Mouse (Mus musculus): ENCODE measurements around the gene Mbnl1. TPM values are rescaled to one million over a fixed set of nuclear protein-coding genes. Genes with fewer than 3 reads are reported as not detected.

The Mbnl1 gene
- total and polyA plus RNA-seq, 2 experiments from 2014 or later, result 70.8 to 94.9 TPM

- Histone ChIP-seq H3K4me3 (ENCODE audit: low read depth, low read length) (no peak overlapping the region), H3K36me3 (replicated peaks; ENCODE audit: control insufficient read depth, insufficient read depth, low read length) (no peaks in the 10 kb centered on the region), H3K9me3 (replicated peaks; ENCODE audit: control insufficient read depth, low read length) (no peaks in the 10 kb centered on the region), H3K27ac (ENCODE audit: low read depth) (0 out of 2 replicates have a peak overlapping the region, but pooled peaks have one; percentile 18), H3K4me1 (ENCODE audit: control insufficient read depth, insufficient read depth) (peaks cover 40% of the 10 kb centered on the region), H3K4me2 (ENCODE audit: low read depth, low read length) (no peak overlapping the region), H3K9ac (replicated peaks; ENCODE audit: low read depth, low read length) (no peak overlapping the region), H3K27me3 (ENCODE audit: control insufficient read depth, insufficient read depth, low read length) (no peaks in the 10 kb centered on the region)
- WGBS, result 37% methylated on average over 3 of the region's 3 CpGs
- DNase-seq (ENCODE audit: low spot score), result no peak
- TF ChIP-seq CTCF (IDR thresholded peaks at IDR 0.05; ENCODE audit: low read depth) (no peak), EP300 (IDR thresholded peaks at IDR 0.05; ENCODE audit: low read depth) (no peak)
- no peak for ATAC-seq (ENCODE audit: insufficient read depth, low read depth)
These were observed 109.5 kb downstream of the Mbnl1 start for GRCm38 (mm10) chr3:60582154-60582553.

GRCm38 (mm10) chr3:60582620-60583019, 110.0 kb downstream of the Mbnl1 start:
- Histone ChIP-seq H3K9ac (replicated peaks; ENCODE audit: low read depth, low read length) (no peak overlapping the region), H3K36me3 (replicated peaks; ENCODE audit: control insufficient read depth, insufficient read depth, low read length) (no peaks in the 10 kb centered on the region), H3K4me3 (ENCODE audit: low read depth, low read length) (no peak overlapping the region), H3K27ac (ENCODE audit: low read depth) (0 out of 2 replicates have a peak overlapping the region, but pooled peaks have one; percentile 18), H3K27me3 (ENCODE audit: control insufficient read depth, insufficient read depth, low read length) (no peaks in the 10 kb centered on the region), H3K9me3 (replicated peaks; ENCODE audit: control insufficient read depth, low read length) (no peaks in the 10 kb centered on the region), H3K4me1 (ENCODE audit: control insufficient read depth, insufficient read depth) (peaks cover 38% of the 10 kb centered on the region), H3K4me2 (ENCODE audit: low read depth, low read length) (no peak overlapping the region)
- WGBS, result 94% methylated on average over 1 of the region's 1 CpGs
- ATAC-seq (ENCODE audit: insufficient read depth, low read depth) (no peak), DNase-seq (ENCODE audit: low spot score) (no peak)
- no peak for TF ChIP-seq EP300 (IDR thresholded peaks at IDR 0.05; ENCODE audit: low read depth)
- TF ChIP-seq CTCF (IDR thresholded peaks at IDR 0.05; ENCODE audit: low read depth), result no peak

- H3K36me3 ChIP-seq (replicated peaks; ENCODE audit: control insufficient read depth, insufficient read depth, low read length), result no peaks in the 10 kb centered on the region
- 86% methylated on average over 3 of the region's 3 CpGs for WGBS
These were observed 112.1 kb downstream of the Mbnl1 start for GRCm38 (mm10) chr3:60584704-60585103.

GRCm38 (mm10) chr3:60586046-60586445, 113.4 kb downstream of the Mbnl1 start:
- Histone ChIP-seq H3K4me1 (ENCODE audit: control insufficient read depth, insufficient read depth) (peaks cover 24% of the 10 kb centered on the region), H3K27me3 (ENCODE audit: control insufficient read depth, insufficient read depth, low read length) (no peaks in the 10 kb centered on the region), H3K36me3 (replicated peaks; ENCODE audit: control insufficient read depth, insufficient read depth, low read length) (no peaks in the 10 kb centered on the region), H3K9ac (replicated peaks; ENCODE audit: low read depth, low read length) (no peak overlapping the region), H3K4me2 (ENCODE audit: low read depth, low read length) (no peak overlapping the region), H3K4me3 (ENCODE audit: low read depth, low read length) (no peak overlapping the region), H3K9me3 (replicated peaks; ENCODE audit: control insufficient read depth, low read length) (no peaks in the 10 kb centered on the region), H3K27ac (ENCODE audit: low read depth) (no peak overlapping the region)
- 82% methylated on average over 3 of the region's 3 CpGs for WGBS
- TF ChIP-seq CTCF (IDR thresholded peaks at IDR 0.05; ENCODE audit: low read depth) (peak; percentile 28), EP300 (IDR thresholded peaks at IDR 0.05; ENCODE audit: low read depth) (no peak)
- ATAC-seq (ENCODE audit: insufficient read depth, low read depth) (no peak), DNase-seq (ENCODE audit: low spot score) (no peak)

More at GRCm38 (mm10) chr3:60584704-60585103, 112.1 kb downstream of the Mbnl1 start:
- ATAC-seq (ENCODE audit: insufficient read depth, low read depth), result no peak
- Histone ChIP-seq H3K4me3 (ENCODE audit: low read depth, low read length) (no peak overlapping the region), H3K27me3 (ENCODE audit: control insufficient read depth, insufficient read depth, low read length) (no peaks in the 10 kb centered on the region), H3K27ac (ENCODE audit: low read depth) (no peak overlapping the region), H3K9ac (replicated peaks; ENCODE audit: low read depth, low read length) (no peak overlapping the region), H3K4me1 (ENCODE audit: control insufficient read depth, insufficient read depth) (peaks cover 32% of the 10 kb centered on the region), H3K9me3 (replicated peaks; ENCODE audit: control insufficient read depth, low read length) (no peaks in the 10 kb centered on the region), H3K4me2 (ENCODE audit: low read depth, low read length) (no peak overlapping the region)
- DNase-seq (ENCODE audit: low spot score), result no peak
- TF ChIP-seq EP300 (IDR thresholded peaks at IDR 0.05; ENCODE audit: low read depth) (no peak), CTCF (IDR thresholded peaks at IDR 0.05; ENCODE audit: low read depth) (no peak)

- H3K9me3 ChIP-seq (replicated peaks; ENCODE audit: control insufficient read depth, low read length), result no peaks in the 10 kb centered on the region
- TF ChIP-seq CTCF (IDR thresholded peaks at IDR 0.05; ENCODE audit: low read depth), result no peak
- no peak for TF ChIP-seq EP300 (IDR thresholded peaks at IDR 0.05; ENCODE audit: low read depth)
- WGBS, result 77% methylated on average over 4 of the region's 4 CpGs
- H3K4me3 ChIP-seq (ENCODE audit: low read depth, low read length), result no peak overlapping the region
- peak overlapping the region; percentile 35; the same call in 1 of the 2 replicates for H3K27ac ChIP-seq (ENCODE audit: low read depth)
- H3K4me2 ChIP-seq (ENCODE audit: low read depth, low read length), result no peak overlapping the region
- no peak for DNase-seq (ENCODE audit: low spot score)
- H3K4me1 ChIP-seq (ENCODE audit: control insufficient read depth, insufficient read depth), result peaks cover 29% of the 10 kb centered on the region
- H3K9ac ChIP-seq (replicated peaks; ENCODE audit: low read depth, low read length), result no peak overlapping the region
- no peaks in the 10 kb centered on the region for H3K36me3 ChIP-seq (replicated peaks; ENCODE audit: control insufficient read depth, insufficient read depth, low read length)
- H3K27me3 ChIP-seq (ENCODE audit: control insufficient read depth, insufficient read depth, low read length), result no peaks in the 10 kb centered on the region
- no peak for ATAC-seq (ENCODE audit: insufficient read depth, low read depth)
These were observed 114.5 kb downstream of the Mbnl1 start for GRCm38 (mm10) chr3:60587149-60587548.

- WGBS, result 42% methylated on average over 3 of the region's 3 CpGs
- Histone ChIP-seq H3K9ac (replicated peaks; ENCODE audit: low read depth, low read length) (no peak overlapping the region), H3K4me1 (ENCODE audit: control insufficient read depth, insufficient read depth) (peaks cover 36% of the 10 kb centered on the region), H3K36me3 (replicated peaks; ENCODE audit: control insufficient read depth, insufficient read depth, low read length) (no peaks in the 10 kb centered on the region), H3K27ac (ENCODE audit: low read depth) (0 out of 2 replicates have a peak overlapping the region, but pooled peaks have one; percentile 26), H3K4me3 (ENCODE audit: low read depth, low read length) (no peak overlapping the region), H3K27me3 (ENCODE audit: control insufficient read depth, insufficient read depth, low read length) (no peaks in the 10 kb centered on the region), H3K9me3 (replicated peaks; ENCODE audit: control insufficient read depth, low read length) (no peaks in the 10 kb centered on the region), H3K4me2 (ENCODE audit: low read depth, low read length) (no peak overlapping the region)
- TF ChIP-seq CTCF (IDR thresholded peaks at IDR 0.05; ENCODE audit: low read depth) (no peak), EP300 (IDR thresholded peaks at IDR 0.05; ENCODE audit: low read depth) (no peak)
- DNase-seq (ENCODE audit: low spot score) (no peak), ATAC-seq (ENCODE audit: insufficient read depth, low read depth) (no peak)
These were observed 116.7 kb downstream of the Mbnl1 start for GRCm38 (mm10) chr3:60589361-60589760.

Data from heart, postnatal 0 days (tissue).